Mouse (Mus musculus) CH12F3 (cell line): ENCODE data around the gene Slc6a8.

Experiments
- in situ Hi-C: fragments of 300-500 bp; cut with MboI; formaldehyde crosslinking; loops from 2 replicates; pipeline ENCODE4 v1.14.3; 2020; ENCODE audit warnings: low sequenced_read_pairs

The Slc6a8 gene

GRCm38 (mm10) chrX:73676668-73677067 is 3.7 kb downstream of the Slc6a8 start:
- in situ Hi-C loops: no loop called here

- in situ Hi-C loops: no loop called here
Measured at GRCm38 (mm10) chrX:73684156-73684555, 11.2 kb downstream of the Slc6a8 start.

- in situ Hi-C loops: no loop called here
Measured at GRCm38 (mm10) chrX:73684978-73685377, 12.0 kb downstream of the Slc6a8 start.

- in situ Hi-C loops: no loop called here
Measured at GRCm38 (mm10) chrX:73685629-73686028, 12.7 kb downstream of the Slc6a8 start.

- in situ Hi-C loops: no loop called here
Measured at GRCm38 (mm10) chrX:73690917-73691629, 18.1 kb downstream of the Slc6a8 start.

- in situ Hi-C loops: no loop called here
Measured at GRCm38 (mm10) chrX:73700472-73700871, 27.5 kb downstream of the Slc6a8 start.

- in situ Hi-C loops: no loop called here
Measured at GRCm38 (mm10) chrX:73715476-73716108, 42.6 kb downstream of the Slc6a8 start.

GRCm38 (mm10) chrX:73716109-73716661 is 43.2 kb downstream of the Slc6a8 start, which contains the start of the genes Bcap31 and Abcd1:
Gene Bcap31 (minus strand): TSS chrX:73716175.
Gene Abcd1 (plus strand): TSS chrX:73716597.
- in situ Hi-C loops: no loop called here

GRCm38 (mm10) chrX:73716709-73717545 is 44.0 kb downstream of the Slc6a8 start:
- in situ Hi-C loops: no loop called here

- in situ Hi-C loops: no loop called here
Measured at GRCm38 (mm10) chrX:73717667-73718066, 44.7 kb downstream of the Slc6a8 start.

- in situ Hi-C loops: no loop called here
Measured at GRCm38 (mm10) chrX:73718271-73718670, 45.3 kb downstream of the Slc6a8 start.

GRCm38 (mm10) chrX:73718686-73719362 is 45.9 kb downstream of the Slc6a8 start:
- in situ Hi-C loops: no loop called here

GRCm38 (mm10) chrX:73730908-73731307 is 58.0 kb downstream of the Slc6a8 start:
- in situ Hi-C loops: no loop called here
